Mouse (Mus musculus) hindbrain, postnatal 0 days (tissue): ENCODE results near the gene Xpc. TPM values are rescaled to one million over a fixed set of nuclear protein-coding genes. Genes with fewer than 3 reads are reported as not detected.

ENCODE experiments used
- ATAC-seq: fragments of 200-750 bp; cut with Nextera tagmentation; 2 replicates; pipeline ENCODE4 v1.8.0; 2017; ENCODE audit warnings: mild to moderate bottlenecking, moderate TSS enrichment, moderate library complexity
- DNase-seq: peaks from one replicate; pipeline ENCODE4 v3.0.0-alpha.2; 2015; ENCODE audit warnings: low spot score
- H3K27ac ChIP-seq: fragments of 300-500 bp; sonication (generic); 2 replicates; pipeline ENCODE4 v1.5.1; 2014; ENCODE audit warnings: mild to moderate bottlenecking
- H3K27me3 ChIP-seq: fragments of 300-500 bp; sonication (generic); 2 replicates; pipeline ENCODE4 v1.6.1; 2014; ENCODE audit warnings: low read length, mixed read lengths; ENCODE audit not compliant: insufficient read depth
- H3K36me3 ChIP-seq: fragments of 300-500 bp; sonication (generic); 2 replicates; pipeline ENCODE4 v1.6.1; 2014; ENCODE audit warnings: low read length, mixed read lengths; ENCODE audit not compliant: insufficient read depth
- H3K4me1 ChIP-seq: fragments of 300-500 bp; sonication (generic); 2 replicates; pipeline ENCODE4 v1.6.1; 2014; ENCODE audit warnings: antibody characterized with exemption, low read length, mixed read lengths; ENCODE audit not compliant: insufficient read depth
- H3K4me2 ChIP-seq: fragments of 300-500 bp; sonication (generic); 2 replicates; pipeline ENCODE4 v1.6.1; 2014; ENCODE audit warnings: low read depth, mild to moderate bottlenecking, low read length, moderate library complexity, mixed read lengths
- H3K4me3 ChIP-seq: fragments of 300-500 bp; sonication (generic); 2 replicates; pipeline ENCODE4 v1.5.1; 2014; ENCODE audit warnings: low read length
- H3K9ac ChIP-seq: fragments of 300-500 bp; sonication (generic); replicated peaks from 2 replicates; pipeline ENCODE4 v1.6.1; 2014; ENCODE audit warnings: mild to moderate bottlenecking, low read length, moderate library complexity, mixed read lengths
- H3K9me3 ChIP-seq: fragments of 300-500 bp; sonication (generic); 2 replicates; pipeline ENCODE4 v1.6.1; 2016; ENCODE audit warnings: low read length, mixed read lengths
- CTCF ChIP-seq: IDR thresholded peaks from 2 replicates; pipeline ENCODE4 v1.5.1; 2016; ENCODE audit warnings: antibody characterized with exemption, control low read depth, low read depth
- WGBS: fragments of 180-500 bp; shearing (Covaris S2); extraction: QIAGEN DNeasy Blood & Tissue Kit; methylation state at CpG from one replicate; pipeline ENCODE4 v1.1.7; 2014; 5-methylcytosine and 5-hydroxymethylcytosine counted together
- polyA plus RNA-seq: library from polyadenylated mRNA; unstranded; fragments of >200 nt; fragmentation: Nextera tagmentation; extraction: Ambion mirVana; gene quantifications from 2 replicates; pipeline ENCODE4 v1.2.1, GENCODE M21; 2015
- total RNA-seq: library from RNA; depleted of rRNA; stranded (reverse); fragments of >200 nt; gene quantifications from 2 replicates; pipeline ENCODE4 v1.2.3, GENCODE M21; 2014

Xpc gene
- total and polyA plus RNA-seq, 2 experiments from 2014 or later, result 10.8 to 11.9 TPM

DNA sequence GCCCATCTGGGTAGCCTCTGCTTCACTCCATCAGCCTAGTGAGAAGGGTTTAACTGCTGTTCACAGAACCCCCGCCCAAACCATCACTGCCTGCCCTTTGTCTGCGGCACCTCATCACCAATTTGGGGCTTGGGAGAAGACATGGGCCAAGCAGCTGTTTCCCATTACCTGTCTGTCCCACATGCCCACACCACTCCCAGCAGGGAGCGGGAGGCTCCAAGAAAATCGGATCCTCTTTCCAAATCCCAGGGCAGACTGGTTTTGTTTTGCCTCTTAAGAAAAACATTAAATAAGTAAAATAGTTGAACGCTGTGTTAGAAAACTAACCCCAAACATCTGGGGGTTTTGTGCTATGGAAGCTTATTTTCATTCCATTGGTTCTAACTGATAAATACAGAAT lies 33.9 kb upstream of the Xpc start:
- Histone ChIP-seq H3K9ac (no peak overlapping the region), H3K4me2 (no peak overlapping the region), H3K36me3 (no peaks in the 10 kb centered on the region), H3K9me3 (no peaks in the 10 kb centered on the region), H3K27me3 (no peaks in the 10 kb centered on the region), H3K27ac (no peak overlapping the region), H3K4me3 (no peak overlapping the region), H3K4me1 (no peaks in the 10 kb centered on the region)
- 85% methylated on average over 5 of the region's 5 CpGs for WGBS
- no peak for DNase-seq
- no peak for ATAC-seq
- no peak for TF ChIP-seq CTCF

DNA sequence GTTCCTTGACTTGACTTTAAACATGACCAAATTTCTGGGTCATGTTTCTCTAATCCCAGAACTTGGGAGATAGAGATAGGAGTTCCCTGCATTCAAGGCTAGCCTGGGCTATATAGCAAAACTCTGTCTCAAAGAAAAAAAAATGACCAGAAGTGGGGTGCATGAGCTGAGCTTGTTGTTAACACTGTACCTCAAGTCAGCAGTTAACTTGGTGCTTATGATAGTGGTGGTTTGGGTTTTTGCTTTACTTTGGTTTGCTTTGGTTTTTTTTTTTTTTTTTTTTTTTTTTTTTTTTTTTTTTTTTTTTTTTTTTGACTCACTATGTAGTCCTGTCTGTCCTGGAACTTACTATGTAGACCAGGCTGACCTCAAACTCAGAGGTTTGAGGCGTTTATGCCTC lies 31.6 kb upstream of the Xpc start:
- Histone ChIP-seq H3K4me3 (no peak overlapping the region), H3K27ac (no peak overlapping the region), H3K36me3 (no peaks in the 10 kb centered on the region), H3K4me1 (no peaks in the 10 kb centered on the region), H3K27me3 (no peaks in the 10 kb centered on the region), H3K9ac (no peak overlapping the region), H3K4me2 (no peak overlapping the region), H3K9me3 (no peaks in the 10 kb centered on the region)
- ATAC-seq (no peak), DNase-seq (no peak)
- no peak for TF ChIP-seq CTCF
- WGBS, result 63% methylated on average over 1 of the region's 1 CpGs

- H3K27ac ChIP-seq, result no peak overlapping the region
- no peak for TF ChIP-seq CTCF
- DNase-seq (no peak), ATAC-seq (no peak)
- no peaks in the 10 kb centered on the region for H3K27me3 ChIP-seq
- H3K4me1 ChIP-seq, result no peaks in the 10 kb centered on the region
- no peak overlapping the region for H3K4me2 ChIP-seq
- no peak overlapping the region for H3K9ac ChIP-seq
- H3K4me3 ChIP-seq, result no peak overlapping the region
- H3K36me3 ChIP-seq, result no peaks in the 10 kb centered on the region
- H3K9me3 ChIP-seq, result no peaks in the 10 kb centered on the region
- 69% methylated on average over 9 of the region's 9 CpGs for WGBS
These were observed 30.7 kb upstream of the Xpc start for GRCm38 (mm10) chr6:91546241-91546884.

DNA sequence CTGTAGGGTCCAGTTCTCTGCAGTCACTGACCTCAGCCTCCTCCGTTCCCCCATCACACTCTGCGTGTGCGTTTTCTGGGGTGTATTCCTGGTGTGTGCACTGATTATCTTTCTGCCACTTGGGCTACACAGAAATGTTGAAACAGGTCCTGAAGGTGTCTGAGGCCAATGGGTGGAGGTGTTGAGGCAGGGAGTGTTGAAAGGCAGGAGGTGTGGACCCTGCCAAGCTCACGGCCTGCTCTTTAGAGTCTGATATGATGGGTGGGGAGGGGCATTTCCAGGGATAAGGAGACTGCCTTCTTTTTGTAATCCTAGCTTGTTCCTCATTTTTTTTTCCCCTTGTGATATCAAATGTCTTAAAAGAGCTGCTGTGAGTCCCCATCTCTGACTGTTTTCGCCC lies 27.4 kb upstream of the Xpc start:
- Histone ChIP-seq H3K4me3 (no peak overlapping the region), H3K27me3 (no peaks in the 10 kb centered on the region), H3K4me1 (no peaks in the 10 kb centered on the region), H3K9me3 (no peaks in the 10 kb centered on the region), H3K27ac (no peak overlapping the region), H3K9ac (no peak overlapping the region), H3K4me2 (no peak overlapping the region), H3K36me3 (no peaks in the 10 kb centered on the region)
- ATAC-seq (no peak), DNase-seq (no peak)
- TF ChIP-seq CTCF, result no peak
- 92% methylated on average over 5 of the region's 5 CpGs for WGBS

GRCm38 (mm10) chr6:91541276-91541675 lies 25.6 kb upstream of the Xpc start:
- ATAC-seq (no peak), DNase-seq (no peak)
- no peaks in the 10 kb centered on the region for H3K27me3 ChIP-seq
- H3K4me3 ChIP-seq, result no peak overlapping the region
- H3K36me3 ChIP-seq, result no peaks in the 10 kb centered on the region
- WGBS, result 46% methylated on average over 3 of the region's 3 CpGs
- no peak for TF ChIP-seq CTCF
- no peak overlapping the region for H3K4me2 ChIP-seq
- no peaks in the 10 kb centered on the region for H3K9me3 ChIP-seq
- no peak overlapping the region for H3K9ac ChIP-seq
- no peak overlapping the region for H3K27ac ChIP-seq
- no peaks in the 10 kb centered on the region for H3K4me1 ChIP-seq

DNA sequence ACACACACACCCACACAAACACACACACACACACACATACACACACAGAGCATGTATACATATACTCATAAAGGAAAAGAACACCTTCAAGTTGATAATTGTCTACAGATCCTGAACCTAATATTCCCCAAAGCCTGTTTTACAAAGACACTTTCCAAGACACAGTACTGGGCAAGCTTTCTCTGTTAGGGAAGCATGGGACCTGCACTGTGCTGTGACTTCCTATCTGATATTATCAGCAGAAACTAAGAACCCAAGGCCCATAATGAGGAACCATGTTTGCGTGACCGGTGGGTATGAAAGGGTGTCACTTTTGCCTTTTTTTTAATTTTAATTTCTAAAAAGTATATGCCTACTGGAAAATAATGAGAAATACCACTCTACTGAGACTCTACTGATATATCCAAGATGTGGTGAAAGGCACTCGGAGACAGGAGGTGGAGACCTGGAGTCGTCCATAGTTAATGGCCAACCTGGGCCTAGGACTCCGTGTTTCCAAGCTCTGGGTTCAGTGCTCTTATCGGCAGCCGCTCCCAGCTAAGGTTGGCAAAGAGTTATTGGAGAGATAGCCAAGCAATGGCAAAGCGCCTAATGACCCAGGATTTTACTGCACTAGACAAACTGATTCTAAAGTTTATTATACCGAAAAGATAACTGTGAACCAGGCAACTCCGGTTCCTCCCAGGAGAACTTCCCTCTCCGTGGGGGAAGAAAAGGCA lies 20.5 kb upstream of the Xpc start:
- no peak for TF ChIP-seq CTCF
- no peak overlapping the region for H3K27ac ChIP-seq
- 92% methylated on average over 11 of the region's 11 CpGs for WGBS
- H3K4me2 ChIP-seq, result no peak overlapping the region
- H3K4me3 ChIP-seq, result no peak overlapping the region
- H3K36me3 ChIP-seq, result no peaks in the 10 kb centered on the region
- ATAC-seq (no peak), DNase-seq (no peak)
- H3K27me3 ChIP-seq, result no peaks in the 10 kb centered on the region
- H3K9me3 ChIP-seq, result no peaks in the 10 kb centered on the region
- H3K4me1 ChIP-seq, result no peaks in the 10 kb centered on the region
- H3K9ac ChIP-seq, result no peak overlapping the region

GRCm38 (mm10) chr6:91535231-91535630 lies 19.5 kb upstream of the Xpc start:
- no peak overlapping the region for H3K27ac ChIP-seq
- ATAC-seq (no peak), DNase-seq (no peak)
- no peak overlapping the region for H3K9ac ChIP-seq
- no peak overlapping the region for H3K4me2 ChIP-seq
- H3K4me3 ChIP-seq, result no peak overlapping the region
- H3K27me3 ChIP-seq, result no peaks in the 10 kb centered on the region
- 57% methylated on average over 3 of the region's 3 CpGs for WGBS
- H3K36me3 ChIP-seq, result no peaks in the 10 kb centered on the region
- no peaks in the 10 kb centered on the region for H3K4me1 ChIP-seq
- TF ChIP-seq CTCF, result no peak
- H3K9me3 ChIP-seq, result no peaks in the 10 kb centered on the region
